Mouse (Mus musculus) cerebellum, adult 11 months (tissue): Measurements from ENCODE around the gene Slc38a9.

Experiments used
- DNase-seq: peaks from one replicate; pipeline ENCODE4 v3.0.0; 2022

Gene Slc38a9

DNA sequence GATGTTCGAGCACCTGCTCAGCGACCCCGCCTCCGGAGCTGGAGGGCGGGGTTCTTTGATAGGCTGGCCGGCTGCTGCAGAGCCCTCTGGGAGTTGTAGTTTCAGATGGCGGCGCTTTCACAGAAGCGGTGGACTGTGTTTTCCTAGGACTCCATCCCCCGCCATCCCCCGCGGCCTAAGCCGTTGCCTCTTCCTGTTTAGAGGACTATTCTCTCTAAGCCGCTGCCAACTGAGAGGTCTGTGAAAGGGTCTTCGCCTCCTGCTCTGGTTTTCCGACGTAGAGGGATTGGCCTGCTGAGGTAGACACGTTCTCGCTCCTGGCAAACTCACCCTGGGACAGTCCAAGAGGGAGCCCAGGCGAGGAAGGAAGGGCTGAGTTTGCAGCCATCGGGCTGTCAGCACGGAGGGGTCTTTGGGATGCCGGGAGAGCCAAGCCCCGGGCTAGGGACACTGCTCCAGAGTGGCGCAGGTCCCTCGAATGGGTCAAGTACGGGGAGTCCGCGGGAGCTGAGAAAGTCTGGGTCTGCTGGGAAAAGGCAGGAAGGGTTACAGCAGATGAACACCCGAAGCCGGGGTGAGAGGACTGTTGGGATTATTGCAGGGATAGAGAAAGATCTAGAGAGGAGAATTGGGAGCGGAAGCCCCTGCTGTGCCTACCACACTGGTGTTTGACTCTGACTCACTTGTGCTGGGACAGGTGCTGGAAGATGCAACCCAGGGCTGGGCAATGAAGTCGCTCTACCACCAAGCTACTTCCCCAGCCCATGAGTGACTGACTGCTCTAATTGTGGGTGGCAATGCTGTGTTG, at the start of gene Slc38a9:
Gene Slc38a9 (plus strand): TSS at position 178 of the 808 bp plus-strand sequence.
- DNase-seq, result peak; percentile 86

GRCm38 (mm10) chr13:112621592-112621991, 39.0 kb upstream of the Slc38a9 start:
- no peak for DNase-seq

- peak; percentile 3 for DNase-seq
Measured at GRCm38 (mm10) chr13:112623656-112624055, 36.9 kb upstream of the Slc38a9 start.

DNA sequence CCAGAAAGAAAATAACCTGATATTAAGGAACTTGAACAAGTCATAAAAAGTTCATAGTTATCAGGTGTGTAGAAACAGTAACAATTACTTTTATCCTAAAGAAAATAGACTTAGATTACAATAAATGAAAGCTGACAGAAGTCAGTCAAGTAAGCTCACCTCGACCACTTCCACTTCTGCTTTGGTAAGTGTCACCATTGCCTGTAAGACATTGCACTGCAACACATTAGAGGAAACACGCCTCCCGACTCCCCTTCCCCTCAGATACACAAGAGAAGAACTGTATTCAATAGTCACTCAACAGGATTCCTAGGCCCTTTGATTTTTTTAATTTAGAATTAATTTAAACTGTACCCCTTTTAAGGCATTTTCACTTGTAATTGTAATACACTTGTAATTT, 35.9 kb upstream of the Slc38a9 start:
- no peak for DNase-seq

GRCm38 (mm10) chr13:112625566-112625965, 35.0 kb upstream of the Slc38a9 start:
- DNase-seq, result no peak

DNA sequence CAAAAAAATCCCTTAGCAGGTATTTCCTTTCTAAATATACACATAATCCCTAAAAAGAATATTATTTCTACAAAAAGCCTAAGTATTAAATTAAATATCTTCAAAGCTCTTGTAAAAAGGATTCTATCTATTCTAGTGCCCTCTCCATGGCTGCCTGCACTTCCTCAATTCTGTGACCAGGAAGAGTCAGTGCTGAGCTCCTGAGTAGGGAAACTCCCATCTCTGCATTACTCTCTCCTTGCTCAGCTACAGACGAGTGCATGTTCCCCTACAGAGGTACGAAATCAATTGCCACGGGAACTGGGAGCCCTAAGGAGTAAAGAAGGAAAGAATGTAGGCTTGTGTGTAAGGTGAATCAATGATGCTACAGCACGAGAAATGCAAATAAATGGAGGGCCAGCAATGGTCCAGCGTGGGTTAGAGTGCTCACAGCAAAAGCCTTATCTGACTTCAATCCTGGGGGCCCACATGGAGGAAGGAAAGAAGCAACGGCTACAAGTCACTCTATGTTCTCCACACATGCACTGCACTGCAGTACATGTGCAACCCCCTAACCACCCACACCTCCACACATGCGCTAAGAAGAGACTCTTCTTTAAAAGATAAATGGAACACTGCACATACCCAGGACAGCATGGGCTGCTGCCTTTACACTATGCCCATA, 25.2 kb upstream of the Slc38a9 start:
- DNase-seq, result no peak

DNA sequence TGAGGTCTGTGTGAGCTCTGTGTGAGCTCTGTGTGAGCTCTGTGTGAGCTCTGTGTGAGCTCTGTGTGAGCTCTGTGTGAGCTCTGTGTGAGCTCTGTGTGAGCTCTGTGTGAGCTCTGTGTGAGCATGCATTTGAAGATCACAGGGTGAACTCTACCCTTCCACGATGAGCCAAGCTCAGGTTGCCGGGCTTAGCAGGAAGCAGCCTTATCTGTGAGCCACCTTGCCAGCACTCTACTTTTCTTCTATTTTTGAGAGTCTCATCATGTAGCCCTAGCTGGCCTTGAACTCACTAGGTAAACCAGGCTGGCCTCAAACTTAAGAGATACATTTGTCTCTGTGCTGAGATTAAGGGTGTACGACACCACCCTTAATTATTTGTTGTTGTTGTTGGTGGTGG, 24.1 kb upstream of the Slc38a9 start:
- no peak for DNase-seq

GRCm38 (mm10) chr13:112639111-112639510, 21.4 kb upstream of the Slc38a9 start:
- DNase-seq, result no peak

- DNase-seq, result no peak
Measured at GRCm38 (mm10) chr13:112642897-112643296, 17.7 kb upstream of the Slc38a9 start.

DNA sequence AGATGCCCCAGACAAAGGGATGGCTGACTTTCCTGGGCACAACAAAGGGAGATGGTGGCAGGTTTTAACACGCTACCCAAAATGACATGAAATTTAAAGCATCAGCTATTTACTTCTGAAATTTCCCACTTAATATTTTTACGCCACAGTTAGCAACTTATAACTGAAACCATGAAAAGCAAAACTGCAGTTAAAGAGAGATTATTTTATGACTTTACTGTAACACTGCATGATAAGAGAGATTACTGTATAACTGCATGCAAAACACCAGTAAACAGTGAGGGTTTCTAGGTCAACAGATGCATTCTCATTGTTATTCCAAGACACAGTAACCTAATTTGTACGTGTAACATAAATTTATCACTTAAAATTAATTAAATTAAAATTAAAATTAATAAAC, 15.6 kb upstream of the Slc38a9 start:
- DNase-seq, result no peak

GRCm38 (mm10) chr13:112645529-112646186, 14.9 kb upstream of the Slc38a9 start:
- no peak for DNase-seq

- DNase-seq, result no peak
Measured at GRCm38 (mm10) chr13:112651183-112651582, 9.4 kb upstream of the Slc38a9 start.

- DNase-seq, result no peak
Measured at GRCm38 (mm10) chr13:112652205-112652604, 8.3 kb upstream of the Slc38a9 start, which contains the start of gene Ddx4. Ddx4 (minus strand) TSS chr13:112652475.

- DNase-seq, result no peak
Measured at GRCm38 (mm10) chr13:112659986-112660573, 471 bp upstream of the Slc38a9 start.

- DNase-seq, result no peak
Measured at GRCm38 (mm10) chr13:112661687-112662086, 1.1 kb downstream of the Slc38a9 start.

DNA sequence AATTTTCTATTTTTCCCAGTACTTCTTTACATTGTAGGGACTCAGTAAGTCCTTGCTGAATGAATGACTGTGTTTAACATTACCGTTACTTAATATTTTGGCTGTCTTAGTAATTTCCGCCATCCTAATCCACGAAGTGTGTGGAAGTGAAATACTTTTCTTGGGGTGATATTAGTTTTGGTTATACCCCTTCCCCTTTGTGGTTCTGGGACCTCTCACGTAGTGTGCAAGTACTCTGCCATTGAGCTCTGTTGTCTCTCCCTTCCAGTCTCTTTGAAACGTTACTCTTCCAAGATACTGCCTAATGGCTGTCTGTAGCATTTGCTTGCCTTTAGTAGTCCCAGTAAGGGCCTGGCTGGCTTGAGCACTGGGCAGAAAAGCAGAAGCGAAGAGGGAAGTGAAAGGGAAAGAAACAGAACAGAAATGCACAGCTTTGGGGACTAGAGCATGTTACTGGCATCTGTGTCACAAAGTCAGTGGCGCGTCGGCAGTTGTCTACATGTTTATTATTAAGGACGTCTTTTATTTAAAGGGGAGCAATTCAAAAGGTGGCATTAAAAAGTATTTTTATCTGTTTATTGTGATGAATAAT, 6.0 kb downstream of the Slc38a9 start:
- no peak for DNase-seq

- DNase-seq, result no peak
Measured at GRCm38 (mm10) chr13:112667215-112667614, 6.7 kb downstream of the Slc38a9 start.

GRCm38 (mm10) chr13:112671708-112672107, 11.2 kb downstream of the Slc38a9 start:
- no peak for DNase-seq

DNA sequence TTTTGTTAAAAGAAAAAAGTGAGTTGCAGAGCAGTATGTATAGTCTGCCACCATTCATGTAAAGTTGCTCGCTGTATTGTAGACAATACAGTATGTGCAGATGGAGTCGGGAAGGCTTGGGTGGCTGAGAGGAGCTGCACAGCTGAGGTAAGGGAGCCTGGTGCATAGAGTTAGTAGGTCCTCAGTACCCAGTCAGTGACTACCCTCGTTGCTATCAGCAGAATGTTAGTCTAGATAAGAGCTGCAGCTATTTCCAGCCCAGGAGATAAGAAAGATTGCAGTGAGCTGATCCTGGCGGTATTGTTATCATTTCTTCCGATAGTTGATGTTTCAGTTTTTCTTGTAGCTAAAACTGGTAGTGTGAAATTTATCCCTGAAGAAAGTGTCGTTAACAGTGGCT, 12.2 kb downstream of the Slc38a9 start:
- DNase-seq, result no peak

DNA sequence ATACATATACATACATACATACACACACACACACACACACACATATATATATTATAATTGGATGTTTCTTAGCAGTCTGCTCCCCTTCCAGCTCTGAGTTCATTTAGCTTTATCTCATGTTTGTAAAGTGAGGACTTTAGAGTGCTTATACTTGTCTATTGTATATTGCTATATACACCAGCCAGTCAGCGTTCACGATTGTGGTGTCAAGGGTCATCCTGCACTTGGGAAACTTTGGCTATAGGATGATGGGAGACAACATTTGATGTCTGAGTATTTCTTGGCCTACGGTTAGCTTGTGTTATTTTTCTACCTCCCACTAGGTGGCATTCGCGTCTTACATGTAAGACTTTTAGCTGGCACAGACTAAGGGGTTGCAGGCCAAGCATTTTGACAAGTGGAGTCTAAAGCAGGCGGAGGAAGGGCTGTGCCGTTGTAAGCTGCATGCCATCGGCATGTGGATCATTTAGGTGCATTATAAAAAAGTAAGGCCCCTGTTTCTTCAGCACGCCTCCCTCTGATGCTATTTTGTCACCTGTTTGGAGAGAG, 13.4 kb downstream of the Slc38a9 start:
- peak; percentile 43 for DNase-seq

- no peak for DNase-seq
Measured at GRCm38 (mm10) chr13:112678154-112678553, 17.6 kb downstream of the Slc38a9 start.

GRCm38 (mm10) chr13:112683312-112683711, 22.8 kb downstream of the Slc38a9 start:
- DNase-seq, result no peak

DNA sequence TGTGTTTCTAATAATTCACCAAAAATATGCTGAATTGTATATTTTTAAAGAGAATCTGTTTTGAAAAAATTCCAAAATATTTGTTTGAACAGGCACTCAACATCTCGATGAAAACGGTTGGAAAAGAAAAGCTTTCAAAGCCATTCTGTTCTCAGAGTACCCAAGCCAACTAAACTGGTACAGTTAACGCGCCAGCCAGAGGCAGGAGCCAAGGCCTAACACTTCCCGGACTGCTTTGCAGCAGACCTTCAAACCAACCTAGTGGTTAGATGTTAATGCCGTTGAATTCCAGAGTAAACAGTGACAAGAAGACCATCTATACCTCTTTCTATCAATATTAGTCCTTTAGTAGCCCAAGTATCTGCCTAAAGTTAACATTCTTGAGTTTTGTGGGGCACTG, 23.4 kb downstream of the Slc38a9 start:
- no peak for DNase-seq
